Mouse (Mus musculus): ENCODE measurements around the gene Rsrc2. TPM values are rescaled to one million over a fixed set of nuclear protein-coding genes. Genes with fewer than 3 reads are reported as not detected.

Rsrc2 gene
- polyA plus RNA-seq, 1 experiment from 2014 or later, result 118 TPM

DNA sequence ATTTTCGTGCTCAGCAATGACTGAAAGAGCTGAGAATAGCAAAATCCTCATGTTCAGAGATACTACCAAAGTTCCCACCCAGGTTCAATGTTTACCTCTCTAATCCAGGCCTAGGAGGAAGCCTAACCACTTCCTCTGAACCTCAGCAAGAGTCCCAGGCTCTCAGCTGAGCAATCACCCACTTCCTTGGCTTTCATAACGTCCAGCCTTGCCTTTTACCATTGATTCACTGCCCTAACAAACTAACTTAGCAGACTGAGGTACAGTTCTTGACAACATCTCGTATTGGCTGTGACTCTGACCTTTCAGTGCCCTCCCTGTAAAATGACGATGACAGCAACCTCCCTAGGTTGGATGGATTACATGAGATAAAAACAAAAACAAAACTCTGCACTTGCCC lies 66.8 kb downstream of the Rsrc2 start:
- ATAC-seq (ENCODE audit: low FRiP score) (no peak), DNase-seq (ENCODE audit: low spot score) (no peak)
- H3K27me3 ChIP-seq (ENCODE audit: control insufficient read depth, insufficient read depth, low read length), result no peaks in the 10 kb centered on the region
- peak overlapping the region; percentile 62 for H3K4me2 ChIP-seq (replicated peaks)
- WGBS, result 37% methylated on average over 4 of the region's 4 CpGs
- H3K9me3 ChIP-seq (ENCODE audit: control insufficient read depth, low read length), result no peaks in the 10 kb centered on the region
- no peak overlapping the region for H3K27ac ChIP-seq
- H3K4me3 ChIP-seq (replicated peaks; ENCODE audit: low read length), result peak overlapping the region; percentile 96
- H3K9ac ChIP-seq, result peak overlapping the region; percentile 99
- peaks cover 29% of the 10 kb centered on the region for H3K4me1 ChIP-seq (replicated peaks; ENCODE audit: control insufficient read depth, insufficient read depth, low read length)
- H3K36me3 ChIP-seq (replicated peaks; ENCODE audit: control insufficient read depth, insufficient read depth), result peaks cover 2% of the 10 kb centered on the region; the same call in 1 of the 2 replicates

DNA sequence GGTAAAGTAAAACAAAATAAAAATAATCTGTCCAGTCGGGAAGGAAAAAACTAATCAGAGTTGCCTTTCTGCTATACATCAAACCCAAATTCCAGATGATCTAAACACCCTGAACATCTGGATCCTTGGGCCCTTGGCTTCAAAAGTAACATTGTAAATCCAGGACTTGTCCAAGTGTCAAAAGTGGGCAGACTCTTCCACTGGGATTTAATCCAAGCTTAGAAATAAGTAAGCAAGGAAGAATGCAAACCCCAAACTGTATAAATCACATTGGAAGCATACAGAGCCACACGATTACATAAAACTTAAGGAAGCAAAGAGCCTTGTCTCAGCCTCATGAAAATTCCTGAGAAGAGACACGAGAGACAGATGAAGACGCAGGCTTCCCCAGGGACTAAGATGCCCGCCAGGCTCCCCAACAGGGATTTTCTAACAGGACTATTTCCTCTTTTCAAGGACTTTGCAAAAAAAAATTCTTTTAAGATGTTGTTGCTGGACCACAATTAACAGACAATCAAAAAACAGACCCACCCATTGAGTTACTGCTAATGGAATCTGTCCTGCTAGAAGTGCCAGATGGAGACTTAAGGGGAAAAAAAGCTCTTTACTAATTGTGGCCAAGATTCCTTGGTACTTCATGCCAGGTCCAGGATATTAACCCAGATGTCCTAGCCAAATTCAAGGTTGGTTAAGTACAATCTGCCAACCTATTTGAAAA lies 69.5 kb downstream of the Rsrc2 start:
- H3K27ac ChIP-seq, result no peak overlapping the region
- WGBS, result 30% methylated on average over 5 of the region's 5 CpGs
- no peaks in the 10 kb centered on the region for H3K9me3 ChIP-seq (ENCODE audit: control insufficient read depth, low read length)
- H3K4me2 ChIP-seq (replicated peaks), result no peak overlapping the region
- no peak for DNase-seq (ENCODE audit: low spot score)
- no peak for ATAC-seq (ENCODE audit: low FRiP score)
- H3K4me1 ChIP-seq (replicated peaks; ENCODE audit: control insufficient read depth, insufficient read depth, low read length), result peaks cover 33% of the 10 kb centered on the region
- no peak overlapping the region for H3K4me3 ChIP-seq (replicated peaks; ENCODE audit: low read length)
- no peak overlapping the region for H3K9ac ChIP-seq
- H3K27me3 ChIP-seq (ENCODE audit: control insufficient read depth, insufficient read depth, low read length), result no peaks in the 10 kb centered on the region
- H3K36me3 ChIP-seq (replicated peaks; ENCODE audit: control insufficient read depth, insufficient read depth), result peaks cover 3% of the 10 kb centered on the region; the same call in 1 of the 2 replicates

GRCm38 (mm10) chr5:123679106-123679505 lies 70.1 kb downstream of the Rsrc2 start:
- Histone ChIP-seq H3K27me3 (ENCODE audit: control insufficient read depth, insufficient read depth, low read length) (no peaks in the 10 kb centered on the region), H3K4me1 (replicated peaks; ENCODE audit: control insufficient read depth, insufficient read depth, low read length) (peaks cover 37% of the 10 kb centered on the region), H3K4me2 (replicated peaks) (no peak overlapping the region), H3K9ac (no peak overlapping the region), H3K4me3 (replicated peaks; ENCODE audit: low read length) (no peak overlapping the region), H3K27ac (no peak overlapping the region), H3K9me3 (ENCODE audit: control insufficient read depth, low read length) (no peaks in the 10 kb centered on the region), H3K36me3 (replicated peaks; ENCODE audit: control insufficient read depth, insufficient read depth) (peaks cover 3% of the 10 kb centered on the region; the same call in 1 of the 2 replicates)
- 82% methylated on average over 3 of the region's 3 CpGs for WGBS
- DNase-seq (ENCODE audit: low spot score) (no peak), ATAC-seq (ENCODE audit: low FRiP score) (no peak)

Other genes starting within 250 kb of the Rsrc2 start
- gene B3gnt4, start 239.0 kb downstream of the Rsrc2 start, polyA plus RNA-seq (2014; fragmentation: Nextera tagmentation; extraction: Ambion mirVana), result 1.2 and 2.0 TPM in 2 replicates
- gene Diablo, start 225.2 kb downstream of the Rsrc2 start, polyA plus RNA-seq (2014; fragmentation: Nextera tagmentation; extraction: Ambion mirVana), result 105 and 110 TPM in 2 replicates
- gene Gm49027, start 223.9 kb downstream of the Rsrc2 start, polyA plus RNA-seq (2014; fragmentation: Nextera tagmentation; extraction: Ambion mirVana), result 0.67 and 0.74 TPM in 2 replicates
- 49.8 and 50.4 TPM in 2 replicates for gene Vps33a, start 176.4 kb downstream of the Rsrc2 start, polyA plus RNA-seq (2014; fragmentation: Nextera tagmentation; extraction: Ambion mirVana)
- 70.7 and 72.9 TPM in 2 replicates for gene Clip1, start 64.8 kb downstream of the Rsrc2 start, polyA plus RNA-seq (2014; fragmentation: Nextera tagmentation; extraction: Ambion mirVana)
- gene Zcchc8, start 28.3 kb downstream of the Rsrc2 start, polyA plus RNA-seq (2014; fragmentation: Nextera tagmentation; extraction: Ambion mirVana), result 55.5 and 61.0 TPM in 2 replicates
- 5.0 and 5.8 TPM in 2 replicates for gene Kntc1, start 302 bp upstream of the Rsrc2 start, polyA plus RNA-seq (2014; fragmentation: Nextera tagmentation; extraction: Ambion mirVana)
- not detected in 2 replicates for gene Hcar2, start 116.1 kb upstream of the Rsrc2 start, polyA plus RNA-seq (2014; fragmentation: Nextera tagmentation; extraction: Ambion mirVana)
- 0.51 and 0.64 TPM in 2 replicates for gene Hcar1, start 130.6 kb upstream of the Rsrc2 start, polyA plus RNA-seq (2014; fragmentation: Nextera tagmentation; extraction: Ambion mirVana)
- 104 and 111 TPM in 2 replicates for gene Denr, start 157.8 kb upstream of the Rsrc2 start, polyA plus RNA-seq (2014; fragmentation: Nextera tagmentation; extraction: Ambion mirVana)
- gene Gm43518, start 178.0 kb upstream of the Rsrc2 start, polyA plus RNA-seq (2014; fragmentation: Nextera tagmentation; extraction: Ambion mirVana), result 2.3 and 2.6 TPM in 2 replicates
- gene Ccdc62, start 181.3 kb upstream of the Rsrc2 start, polyA plus RNA-seq (2014; fragmentation: Nextera tagmentation; extraction: Ambion mirVana), result 5.2 and 5.5 TPM in 2 replicates
- gene Hip1r, start 224.2 kb upstream of the Rsrc2 start, polyA plus RNA-seq (2014; fragmentation: Nextera tagmentation; extraction: Ambion mirVana), result 22.4 and 27.9 TPM in 2 replicates